Mouse (Mus musculus) cerebral cortex, adult 2 months (tissue): ENCODE measurements around the gene Gm5737.

ENCODE experiments used
- WGBS: fragments of 180-500 bp; shearing (Covaris S2); methylation state at CpG from one replicate; pipeline ENCODE4 v1.1.7; 2018; 5-methylcytosine and 5-hydroxymethylcytosine counted together

Gm5737 gene

DNA sequence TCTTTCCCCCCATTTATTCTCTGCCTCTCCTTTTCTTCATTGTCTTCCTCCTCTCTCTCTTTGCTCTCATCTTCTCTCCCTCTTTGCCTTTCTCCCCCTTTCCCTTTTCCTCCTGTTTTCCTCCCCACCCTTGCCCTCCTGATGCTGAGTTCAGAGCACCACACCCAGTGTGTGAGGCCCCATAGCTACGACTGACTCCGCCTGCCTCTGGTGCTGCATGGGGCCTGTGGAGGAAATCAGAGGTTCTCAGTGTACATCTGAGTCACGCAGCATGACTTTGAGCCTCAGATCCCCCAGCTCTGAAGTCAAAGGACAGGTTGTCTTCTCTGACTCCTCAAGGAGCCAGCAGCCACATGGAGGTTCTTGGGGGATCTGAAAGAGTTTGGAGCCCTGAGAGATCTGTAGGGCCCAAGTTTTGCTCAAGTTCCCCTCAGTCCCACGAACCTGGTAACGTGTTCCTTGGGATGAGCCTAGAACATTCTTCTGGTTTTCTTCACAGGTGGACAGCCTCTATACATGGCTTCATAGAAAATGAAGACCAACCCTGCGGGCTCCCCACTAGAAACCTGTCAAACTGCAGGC, at the start of gene Gm5737:
TSS of gene Gm5737 (plus strand) at position 532 of the 582 bp plus-strand sequence.
- 86% methylated on average over 6 of the region's 6 CpGs for WGBS

DNA sequence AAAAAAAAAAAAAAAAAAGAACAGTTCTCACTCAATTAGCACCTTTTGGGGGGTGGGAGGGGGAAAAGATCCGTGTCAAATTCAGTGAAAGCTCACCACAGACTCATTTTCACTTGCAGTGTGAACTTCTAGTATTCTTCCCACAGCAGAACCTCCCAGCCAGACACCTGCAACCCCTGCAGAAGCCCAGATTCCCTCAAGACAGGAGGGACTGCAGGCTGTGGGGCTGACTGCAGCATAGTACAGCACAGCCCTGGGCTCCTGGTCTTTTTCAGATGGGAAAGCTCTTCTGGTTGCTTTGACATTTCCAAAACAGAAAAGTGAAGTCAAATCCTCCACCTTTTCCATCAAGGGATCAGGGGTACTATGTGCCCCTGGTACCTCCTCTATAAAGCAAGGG, 44.8 kb upstream of the Gm5737 start:
- 21% methylated on average over 1 of the region's 1 CpGs for WGBS

DNA sequence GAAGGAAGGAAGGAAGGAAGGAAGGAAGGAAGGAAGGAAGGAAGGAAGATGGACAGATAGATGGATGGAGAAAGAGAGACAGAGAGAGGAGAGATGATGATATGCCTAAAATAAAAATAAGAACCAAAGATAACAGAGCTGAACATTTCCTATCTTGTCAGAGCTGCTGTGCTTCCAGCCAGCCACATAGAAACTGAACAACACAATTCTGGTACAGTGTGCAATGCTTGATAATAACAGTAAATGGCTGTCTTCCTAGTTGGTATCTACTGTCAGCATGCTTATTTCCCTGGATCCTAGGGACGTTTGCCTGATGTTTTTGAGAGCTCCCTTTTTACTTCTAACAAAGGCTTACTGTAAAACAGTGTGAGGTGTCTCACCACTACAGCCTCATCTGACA, 40.8 kb upstream of the Gm5737 start:
- WGBS, result 50% methylated on average over 1 of the region's 1 CpGs

DNA sequence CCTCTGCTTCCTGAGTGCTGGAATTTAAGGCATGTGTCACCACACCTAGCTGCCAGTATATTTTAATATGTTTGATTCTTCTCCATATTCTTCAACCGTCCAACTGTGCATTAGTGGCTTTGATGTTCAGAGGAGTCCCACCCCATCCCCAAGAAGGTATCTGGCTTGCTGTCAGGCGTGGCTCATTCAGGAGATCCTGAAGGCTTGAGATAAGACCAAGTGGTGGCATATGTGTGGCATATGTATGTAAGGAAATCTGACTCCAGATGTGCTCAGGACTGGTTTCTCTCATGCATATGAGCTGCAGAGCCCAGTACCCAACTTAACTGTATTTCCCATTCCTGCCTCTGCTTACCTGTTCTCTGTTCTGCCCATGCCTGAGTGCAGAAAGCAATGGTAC, 34.2 kb upstream of the Gm5737 start:
- WGBS, result 88% methylated on average over 2 of the region's 2 CpGs

DNA sequence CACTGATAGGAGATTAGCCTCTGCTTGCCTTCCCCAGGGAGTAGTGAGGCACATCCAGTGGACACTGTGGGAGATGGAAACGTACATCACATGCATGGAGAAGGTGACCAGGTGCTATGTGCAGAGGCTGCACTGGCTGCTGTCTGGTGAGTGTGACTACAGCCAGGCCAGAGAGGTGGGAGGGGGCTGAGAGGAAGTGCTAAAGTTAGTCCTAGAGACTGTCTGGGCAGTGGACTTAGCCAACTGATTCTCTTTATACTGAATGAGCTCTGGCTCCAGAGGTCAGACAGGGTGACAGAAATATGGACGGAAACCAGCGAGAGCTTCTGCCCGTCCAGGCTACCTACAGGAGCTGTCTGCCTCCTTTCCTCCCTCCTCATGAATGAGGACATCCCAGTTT, 16.6 kb upstream of the Gm5737 start:
- 83% methylated on average over 4 of the region's 4 CpGs for WGBS

DNA sequence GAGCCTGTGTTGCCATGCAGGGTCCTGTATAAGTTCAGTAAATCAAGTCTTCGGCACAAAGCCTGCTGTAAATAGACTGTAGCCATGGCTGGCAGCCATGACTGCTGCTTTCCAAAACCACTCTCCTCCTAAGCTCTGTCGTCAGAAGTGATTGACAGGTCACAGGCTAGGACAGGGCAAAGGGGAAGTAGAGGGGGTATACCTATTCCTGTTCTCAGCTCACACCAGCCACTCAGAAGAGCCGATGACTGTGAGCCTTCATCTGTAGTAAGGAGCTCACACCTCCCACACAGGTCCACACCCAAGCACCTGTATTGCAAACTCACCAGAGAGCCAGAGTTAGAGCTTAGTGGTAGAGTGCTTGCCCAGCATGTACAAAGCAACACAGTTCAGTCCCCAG, 15.8 kb upstream of the Gm5737 start:
- 57% methylated on average over 3 of the region's 3 CpGs for WGBS

DNA sequence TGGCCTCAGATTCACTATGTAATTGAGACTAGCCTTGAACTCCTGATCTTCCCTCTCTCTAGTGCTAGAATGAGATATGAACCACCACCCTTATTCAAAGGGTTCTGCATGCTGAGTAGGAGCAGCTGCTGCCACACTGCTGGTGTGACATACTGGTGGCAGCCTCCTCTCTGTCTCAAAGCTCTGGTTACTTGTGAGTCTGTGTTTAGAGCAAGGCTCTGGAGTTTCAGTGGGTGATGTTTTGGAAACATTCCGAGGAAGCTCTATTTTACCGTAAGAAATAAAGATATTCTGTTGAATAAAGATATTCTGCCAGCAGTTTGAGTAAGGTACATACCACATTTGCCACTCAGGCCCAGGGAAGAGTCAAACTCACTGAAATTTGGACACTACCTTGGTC, 8.9 kb upstream of the Gm5737 start:
- WGBS, result 49% methylated on average over 2 of the region's 2 CpGs

DNA sequence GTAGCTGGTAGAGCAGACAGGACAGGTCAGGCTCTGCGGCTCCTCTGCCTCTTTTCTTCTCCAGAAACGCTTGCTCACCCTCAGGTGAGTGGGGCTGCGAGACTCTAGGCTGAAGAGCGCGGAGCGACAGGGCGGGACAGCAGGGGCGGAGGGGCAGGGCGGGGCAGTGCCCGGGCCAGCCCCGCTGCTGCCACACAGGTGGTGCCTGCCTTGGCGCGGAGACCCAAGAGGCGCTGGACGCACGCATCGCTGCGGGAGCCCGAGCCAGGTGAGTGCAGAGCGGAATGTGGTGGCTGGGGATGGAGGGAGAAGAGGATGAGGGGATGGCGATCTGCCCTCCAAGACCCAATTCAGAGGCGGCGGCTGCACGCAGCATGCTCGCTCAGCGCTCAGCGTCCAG, 2.5 kb upstream of the Gm5737 start:
- 15% methylated on average over 27 of the region's 27 CpGs for WGBS

DNA sequence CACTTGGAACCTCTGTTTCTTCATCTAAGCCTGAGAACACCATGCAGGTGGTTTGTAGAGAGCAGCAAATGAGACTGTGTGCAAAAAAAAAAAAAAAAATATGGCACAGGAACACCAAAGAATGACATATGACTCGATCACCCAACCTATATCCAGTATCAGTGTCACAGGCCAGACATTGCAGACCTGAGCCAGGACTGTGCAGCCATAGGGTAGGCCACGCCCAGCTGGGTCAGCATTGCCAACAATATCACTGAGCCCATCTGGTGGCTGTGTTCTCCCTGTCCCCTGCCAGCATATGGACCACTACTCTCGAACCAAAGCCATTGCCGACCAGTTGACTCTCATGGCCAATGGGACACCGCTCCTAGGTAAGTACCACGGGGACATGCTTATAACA, 5.4 kb downstream of the Gm5737 start:
- 81% methylated on average over 6 of the region's 6 CpGs for WGBS

DNA sequence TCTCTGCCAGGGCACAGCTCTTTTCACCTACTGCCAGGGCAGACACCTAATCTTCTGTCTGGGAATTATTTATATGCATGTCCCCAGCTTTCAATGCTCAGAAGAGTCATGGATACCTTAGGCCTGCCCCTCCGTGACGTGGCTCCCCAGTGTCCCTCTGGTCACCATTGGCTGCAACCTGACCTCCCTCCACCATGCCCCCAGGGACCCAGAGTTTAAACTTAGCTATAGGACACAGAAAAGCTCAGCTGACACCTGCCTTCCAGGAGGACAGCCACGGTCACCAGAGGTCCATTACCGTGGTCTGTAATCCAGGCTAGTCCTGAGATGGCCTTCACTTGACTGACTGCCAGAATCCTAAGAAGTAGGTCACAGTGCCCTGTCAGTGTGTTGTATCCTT, 7.2 kb downstream of the Gm5737 start:
- 92% methylated on average over 4 of the region's 4 CpGs for WGBS

DNA sequence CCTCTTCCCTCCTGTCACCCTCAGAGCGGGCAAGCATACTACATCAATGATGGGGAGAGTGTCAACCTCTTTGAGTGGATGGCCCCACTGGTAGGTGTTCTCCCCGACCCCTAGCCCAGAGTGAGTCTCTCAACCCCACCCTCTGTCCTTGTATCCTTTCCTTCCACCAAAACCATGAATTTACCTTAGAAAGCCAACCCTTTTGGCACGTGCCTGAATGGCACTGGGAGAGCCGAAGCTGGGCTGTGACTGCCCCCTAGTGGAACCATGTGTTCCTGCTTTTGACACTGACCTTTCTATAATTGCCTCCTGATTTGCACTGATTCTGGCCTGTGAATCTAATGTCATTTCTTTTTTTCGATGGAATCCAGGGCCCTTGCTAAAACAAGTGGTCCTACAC, 11.1 kb downstream of the Gm5737 start:
- WGBS, result 25% methylated on average over 5 of the region's 5 CpGs

DNA sequence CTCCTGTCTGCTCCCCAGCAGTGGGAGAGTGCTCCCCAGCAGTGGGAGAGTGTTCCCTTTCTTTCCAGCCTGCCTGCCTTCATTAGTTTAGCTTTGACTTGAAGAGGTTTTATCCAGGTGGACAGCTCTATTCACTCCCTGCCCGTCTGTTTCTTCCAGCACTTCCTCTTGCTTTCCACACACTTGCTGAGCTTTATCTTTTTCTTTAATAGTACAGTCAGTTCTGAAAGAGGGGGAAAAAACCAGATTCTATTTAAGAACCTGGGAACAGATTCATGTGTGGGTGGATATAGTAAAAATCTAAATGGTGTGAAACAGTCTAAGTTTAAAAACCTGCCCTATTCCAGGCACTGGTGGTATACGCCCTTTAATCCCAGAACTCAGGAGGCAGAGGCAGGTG, 12.9 kb downstream of the Gm5737 start:
- WGBS, result 36% methylated on average over 2 of the region's 2 CpGs

DNA sequence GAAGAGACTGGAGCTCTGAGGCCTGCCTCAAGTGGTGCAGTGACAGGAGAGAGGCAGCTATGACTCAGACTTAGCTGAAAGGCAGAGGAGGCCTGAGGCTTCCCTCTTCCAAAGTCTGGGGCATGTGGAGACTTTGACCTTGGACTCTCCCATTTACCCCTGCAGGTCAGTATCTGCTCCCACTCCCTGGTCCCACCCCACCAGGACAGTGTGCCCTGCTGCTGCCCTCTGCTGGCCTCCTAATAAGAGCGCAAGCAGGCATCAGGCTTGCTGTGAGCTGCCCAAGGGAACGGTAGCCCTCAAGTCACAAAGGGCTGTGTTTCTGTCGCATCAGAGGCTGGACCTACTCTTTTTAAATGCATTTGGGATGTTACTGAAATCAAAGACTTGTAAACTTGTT, 14.2 kb downstream of the Gm5737 start:
- whole genome bisulfite sequencing, result 42% methylated on average over 3 of the region's 3 CpGs

DNA sequence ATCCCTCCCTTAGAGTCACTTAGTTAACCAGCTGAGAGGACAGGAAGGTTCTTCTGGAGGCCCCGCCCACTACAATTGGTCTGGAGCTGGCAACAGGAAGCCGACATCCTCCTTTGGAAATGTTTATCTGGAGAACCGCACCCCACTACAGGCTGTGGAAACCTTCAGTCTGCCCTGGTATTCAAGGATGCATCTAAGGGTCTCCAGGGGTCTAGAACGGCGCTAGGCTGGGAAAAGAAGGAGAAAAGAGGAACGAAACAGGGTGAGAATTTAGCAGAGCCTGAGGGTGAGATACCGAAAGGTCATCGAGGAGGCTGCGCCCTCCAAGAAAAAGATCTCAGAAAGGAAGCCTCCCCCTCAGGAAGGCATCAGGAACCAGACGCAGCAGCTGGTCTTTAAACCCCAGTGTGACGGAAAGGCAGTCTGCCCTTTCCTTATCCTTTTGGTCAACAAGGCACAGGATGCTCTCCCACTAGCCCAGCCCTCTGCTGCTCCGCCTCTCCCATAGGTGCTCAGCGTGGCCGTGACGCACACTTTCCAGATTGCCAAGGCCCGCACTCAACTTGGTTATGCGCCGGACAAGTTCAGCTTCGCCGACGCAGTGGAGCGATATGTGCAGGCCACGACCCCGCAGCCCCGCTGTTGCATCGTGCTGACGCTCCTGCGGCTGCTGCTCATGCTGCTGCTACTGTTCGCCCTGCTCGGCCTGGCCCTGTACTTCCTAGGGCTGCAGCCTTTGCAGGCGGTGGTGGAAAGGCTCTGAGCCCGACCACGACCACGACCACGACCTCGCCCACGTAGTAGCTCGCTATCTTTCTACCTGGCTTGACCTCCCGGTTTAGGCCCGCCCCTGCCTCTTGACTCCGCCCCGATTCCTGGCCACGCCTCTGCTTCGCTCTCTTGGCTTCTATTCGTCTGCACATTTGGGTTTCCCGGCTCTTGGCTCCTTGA, 18.5 kb downstream of the Gm5737 start:
- 1% methylated on average over 46 of the region's 46 CpGs for WGBS

DNA sequence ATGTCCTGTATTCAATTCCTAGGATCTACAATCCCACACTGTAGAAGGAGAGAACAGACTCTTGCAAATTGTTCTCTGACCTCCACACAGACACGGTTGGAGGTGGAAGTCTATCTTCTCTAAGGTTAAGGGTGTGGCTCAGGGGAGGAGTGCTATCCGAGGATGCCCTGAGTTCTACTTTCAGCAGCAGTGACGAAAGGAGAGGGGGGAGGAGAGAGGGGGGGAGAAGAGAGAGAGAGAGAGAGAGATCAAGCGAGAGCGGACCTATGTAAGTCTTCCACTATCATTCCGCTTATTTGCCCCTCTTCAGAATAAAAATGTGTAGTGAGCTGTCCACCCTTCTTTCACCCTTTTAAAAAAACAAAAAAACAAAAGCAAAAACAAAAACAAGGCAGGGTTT, 22.3 kb downstream of the Gm5737 start:
- WGBS, result 34% methylated on average over 6 of the region's 6 CpGs

DNA sequence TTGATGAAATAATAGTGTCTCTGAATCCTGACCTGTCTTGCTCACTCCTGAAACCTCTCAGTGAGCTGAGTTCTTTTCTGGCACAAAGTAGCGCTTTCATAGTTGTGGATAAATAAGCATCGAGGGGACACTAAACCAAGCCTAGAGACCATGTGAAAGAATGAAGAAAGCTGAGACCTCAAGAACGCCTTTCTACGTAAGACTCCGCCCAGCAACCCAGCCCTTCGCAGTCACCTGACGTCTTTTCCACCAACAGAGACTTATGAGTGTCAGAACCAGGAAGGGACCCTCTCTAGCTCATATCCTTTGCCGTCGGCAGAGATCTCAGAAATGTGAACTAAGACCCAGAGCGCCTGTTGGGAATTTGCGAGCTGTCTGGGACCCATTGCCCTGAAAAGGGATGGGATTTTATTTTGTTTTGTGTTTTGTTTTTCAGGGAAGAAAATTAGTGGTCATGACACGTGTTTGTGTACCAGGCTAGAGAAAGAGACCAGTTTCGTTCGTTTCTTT, 22.8 kb downstream of the Gm5737 start:
- under 1% methylated on average over 14 of the region's 14 CpGs for WGBS

DNA sequence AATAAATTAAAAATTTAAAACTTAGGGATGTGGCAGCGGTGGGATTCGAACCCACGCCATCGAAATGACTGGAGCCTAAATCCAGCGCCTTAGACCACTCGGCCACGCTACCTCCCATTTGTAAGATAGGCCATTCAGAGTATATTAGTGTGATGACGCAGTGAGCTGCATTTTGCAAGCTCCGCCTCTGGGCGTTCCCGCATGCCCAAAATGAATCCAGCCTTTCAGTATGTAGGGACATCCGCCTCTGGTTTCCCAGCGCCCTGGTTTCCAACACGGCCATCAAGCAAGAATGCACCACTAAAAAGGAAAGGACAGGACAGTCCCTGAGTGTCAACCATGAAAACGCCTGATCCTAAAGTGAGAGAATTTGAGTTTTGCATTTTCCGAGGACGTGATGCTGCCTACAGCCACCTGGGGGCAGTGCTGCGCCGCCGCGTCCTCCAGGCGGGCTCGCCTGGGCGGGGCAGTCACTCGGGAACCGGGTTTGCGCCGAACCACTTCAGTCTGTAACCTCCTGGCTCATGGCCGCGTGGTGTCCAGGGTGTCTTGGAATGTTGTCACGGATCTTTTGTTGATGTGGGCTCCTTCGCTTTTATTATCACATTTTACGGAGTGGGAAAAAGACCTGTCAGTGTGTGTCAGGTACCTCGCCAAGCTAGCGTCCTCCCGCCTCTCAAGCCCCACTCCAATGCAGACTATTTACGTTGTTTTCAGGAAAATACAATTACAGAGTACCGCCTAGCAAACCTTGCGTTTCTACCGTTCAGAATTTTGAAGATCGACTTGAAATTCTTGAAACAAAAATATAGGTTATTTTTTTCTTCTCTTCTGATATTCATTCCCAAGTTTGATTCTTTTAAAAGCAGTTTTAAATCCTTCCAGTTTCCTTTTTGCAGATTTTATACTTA, 23.5 kb downstream of the Gm5737 start:
- under 1% methylated on average over 41 of the region's 41 CpGs for WGBS

DNA sequence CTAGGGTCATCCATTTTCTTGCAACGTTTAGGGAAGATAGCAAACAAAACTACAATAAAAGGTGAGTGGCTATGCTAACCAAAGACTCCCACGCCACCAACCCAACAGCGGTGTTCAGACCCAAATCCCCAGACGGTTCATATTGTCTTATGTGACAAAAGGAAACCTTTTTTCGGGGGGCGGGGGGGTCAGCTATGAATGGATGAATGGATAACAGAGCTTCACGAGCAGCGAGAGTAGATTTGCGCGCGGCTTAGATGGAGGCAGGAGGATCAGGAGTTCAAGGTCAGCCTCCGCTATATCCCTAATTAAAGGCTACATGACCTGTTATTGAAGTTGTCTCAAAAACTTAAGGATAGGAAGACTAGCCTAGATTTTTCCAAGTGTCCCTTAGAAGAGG, 24.2 kb downstream of the Gm5737 start:
- WGBS, result 10% methylated on average over 12 of the region's 12 CpGs

DNA sequence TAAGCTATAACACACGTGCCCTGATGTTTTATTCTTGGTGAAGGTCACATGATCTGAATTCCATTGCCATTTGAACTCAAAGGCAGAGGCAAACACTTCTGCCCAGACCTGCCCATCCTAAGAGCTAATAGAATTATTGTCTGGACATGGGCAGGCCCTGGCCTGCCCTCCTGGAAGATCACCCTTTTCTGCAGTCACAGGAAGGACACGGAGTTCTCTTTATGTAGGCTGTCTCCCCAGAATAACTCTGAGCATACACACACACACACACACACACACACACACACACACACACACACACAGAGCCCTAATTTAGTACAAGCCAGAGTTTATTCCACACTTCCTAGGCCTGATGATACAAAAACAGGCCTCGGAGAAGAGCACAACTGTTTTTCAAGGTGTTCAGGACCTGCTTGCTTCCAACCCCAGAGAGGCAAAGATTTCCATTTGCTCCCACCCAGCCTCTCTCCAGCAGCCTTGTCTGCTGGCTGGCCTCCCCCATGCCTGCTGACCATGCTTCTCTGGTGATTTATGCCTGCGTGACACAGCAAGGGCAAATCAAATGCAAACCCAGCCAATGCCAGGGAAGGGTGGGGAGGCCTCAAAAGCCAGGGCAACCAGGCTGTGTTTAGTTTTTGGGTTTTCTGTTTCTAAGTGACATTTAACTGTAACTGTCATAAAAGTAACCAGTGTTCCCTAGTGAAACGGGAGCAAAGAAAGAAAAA, 26.4 kb downstream of the Gm5737 start:
- WGBS, result 54% methylated on average over 5 of the region's 5 CpGs

DNA sequence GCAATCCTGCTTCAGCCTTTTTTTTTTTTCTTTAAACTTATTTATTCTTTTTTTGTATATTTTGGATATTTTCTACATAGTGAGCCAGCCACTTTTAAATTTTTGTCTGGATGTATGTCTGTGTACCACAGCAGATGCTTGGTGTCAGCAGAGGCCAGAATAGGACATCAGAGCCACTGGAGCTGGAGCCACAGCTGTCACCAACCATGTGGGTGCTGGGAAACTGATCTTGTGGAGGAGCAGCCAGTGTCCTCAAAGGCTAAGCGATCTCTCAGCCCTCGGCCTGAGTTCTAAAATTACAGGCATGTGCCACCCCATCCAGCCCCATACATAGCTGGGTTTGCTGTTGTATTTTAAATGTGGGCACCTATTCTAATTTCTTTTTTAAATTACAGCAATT, 27.6 kb downstream of the Gm5737 start:
- 88% methylated on average over 2 of the region's 2 CpGs for WGBS

DNA sequence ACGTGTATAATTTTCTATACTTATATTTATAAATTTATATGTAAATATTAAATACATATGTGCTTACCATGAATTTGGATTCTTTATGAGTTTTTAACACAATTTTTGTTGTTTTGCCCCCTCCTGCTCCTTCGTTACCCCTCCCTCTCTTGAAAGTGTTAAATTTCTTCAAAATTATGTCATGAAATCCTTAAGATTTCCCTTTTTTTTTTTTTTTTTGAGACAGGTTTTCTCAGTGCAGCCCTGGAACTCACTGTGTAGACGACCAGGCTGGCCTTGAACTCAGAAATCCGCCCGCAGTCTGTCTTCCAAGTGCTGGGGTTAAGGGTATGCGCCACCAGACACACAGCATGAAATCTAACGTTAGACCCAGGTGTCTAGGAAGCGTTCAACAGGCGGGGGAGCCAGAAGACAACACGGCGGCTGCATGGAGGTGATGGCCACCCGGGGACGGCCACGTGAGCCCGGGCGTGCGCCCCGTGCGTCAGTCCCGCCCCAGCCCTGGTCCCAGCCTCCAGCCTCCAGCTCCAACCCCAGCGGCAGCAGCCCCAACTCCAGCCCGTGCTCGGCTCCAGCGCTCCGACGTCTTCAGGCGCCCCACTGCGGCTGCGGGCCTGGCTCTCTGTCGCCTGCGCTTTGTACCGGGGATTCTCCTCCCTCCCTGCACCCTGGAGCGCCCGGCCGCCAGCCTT, 30.3 kb downstream of the Gm5737 start, which contains the start of gene Eef2k:
TSS of gene Eef2k (plus strand) at position 487 of the 692 bp plus-strand sequence.
- WGBS, result 3% methylated on average over 35 of the region's 35 CpGs
